Comparison of ENCODE assay signal across 9 mouse cellular contexts in genomic region chr2:153348100-153348831, GRCm38 (mm10). TPM values are rescaled to one million over a fixed set of nuclear protein-coding genes. Genes with fewer than 3 reads are reported as not detected.
DNase-seq lines count a peak whose midpoint lies in the region; ATAC-seq lines count a peak whose summit lies in the region.
"Had no signal": no experiment of that assay in that cellular context is flagged by ENCODE, and none has a peak within 500 bp of the region (broad histone marks: within the 10 kb centered on the region; RNA-seq: fewer than 3 reads in every experiment).

No protein-coding gene starts in this region.

- peaks cover 41% of the 10 kb centered on the region for H3K4me1 ChIP-seq in lung, embryonic 15.5 days
- H3K4me1 ChIP-seq in embryonic facial prominence, embryonic 15.5 days: peaks cover 34% of the 10 kb centered on the region
- peaks cover 33% of the 10 kb centered on the region for H3K4me1 ChIP-seq in limb, embryonic 12.5 days (replicated peaks)

- 53% methylated on average over 6 of the region's 6 CpGs for WGBS in lung, embryonic 15.5 days
- 39% methylated on average over 6 of the region's 6 CpGs for WGBS in embryonic facial prominence, embryonic 15.5 days
- 66% methylated on average over 6 of the region's 6 CpGs for WGBS in limb, embryonic 12.5 days

- H3K27me3 ChIP-seq in lung, embryonic 15.5 days: no peaks in the 10 kb centered on the region
- H3K27me3 ChIP-seq in embryonic facial prominence, embryonic 15.5 days: no peaks in the 10 kb centered on the region
- no peaks in the 10 kb centered on the region for H3K27me3 ChIP-seq in limb, embryonic 12.5 days
- no peaks in the 10 kb centered on the region for H3K27me3 ChIP-seq in splenic B cell, adult 2 months (ENCODE audit: control insufficient read depth, insufficient read depth, low read length, poor library complexity, severe bottlenecking)

- no peak overlapping the region for H3K27ac ChIP-seq in lung, embryonic 15.5 days
- H3K27ac ChIP-seq in embryonic facial prominence, embryonic 15.5 days (replicated peaks): peak overlapping the region; percentile 48; the same call in 1 of the 2 replicates
- H3K27ac ChIP-seq in limb, embryonic 12.5 days: 0 out of 2 replicates have a peak overlapping the region, but pooled peaks have one; percentile 24

- H3K36me3 ChIP-seq in lung, embryonic 15.5 days: peaks cover 12% of the 10 kb centered on the region
- peaks cover 5% of the 10 kb centered on the region for H3K36me3 ChIP-seq in embryonic facial prominence, embryonic 15.5 days
- H3K36me3 ChIP-seq in limb, embryonic 12.5 days: peaks cover 29% of the 10 kb centered on the region
- H3K36me3 ChIP-seq in splenic B cell, adult 2 months (ENCODE audit: control insufficient read depth, insufficient read depth, low read length, poor library complexity, severe bottlenecking): no peaks in the 10 kb centered on the region

- H3K4me2 ChIP-seq in lung, embryonic 15.5 days: peak overlapping the region; percentile 64
- peak overlapping the region; percentile 63 for H3K4me2 ChIP-seq in embryonic facial prominence, embryonic 15.5 days (replicated peaks)
- peak overlapping the region; percentile 78 for H3K4me2 ChIP-seq in limb, embryonic 12.5 days

- DNase-seq in lung, postnatal 4 days: no peak
- peak; percentile 22 for DNase-seq in splenic B cell, adult 2 months (ENCODE audit: low read depth, low spot score)
- no peak for DNase-seq in spleen, postnatal 4 days (ENCODE audit: low spot score in 2 of 2)
- DNase-seq in urinary bladder, postnatal 25 days (ENCODE audit: low spot score): no peak
- no peak for DNase-seq in thymus, postnatal 14 days
- DNase-seq: adrenal gland, postnatal 36 days had no signal

- no peak for ATAC-seq in lung, embryonic 15.5 days (ENCODE audit: borderline replicate concordance, extremely low read depth, low FRiP score, low TSS enrichment)
- ATAC-seq in embryonic facial prominence, embryonic 15.5 days (ENCODE audit: insufficient number of reproducible peaks, low FRiP score, low TSS enrichment, low read depth): no peak
- ATAC-seq in limb, embryonic 12.5 days (ENCODE audit: insufficient number of reproducible peaks, insufficient read depth, low FRiP score, low TSS enrichment, low read depth): no peak

- H3K4me3 ChIP-seq in lung, embryonic 15.5 days: peak overlapping the region; percentile 84
- H3K4me3 ChIP-seq in embryonic facial prominence, embryonic 15.5 days (replicated peaks): peak overlapping the region; percentile 83
- peak overlapping the region; percentile 80 for H3K4me3 ChIP-seq in limb, embryonic 12.5 days (replicated peaks)

- peak overlapping the region; percentile 96 for H3K9ac ChIP-seq in lung, embryonic 15.5 days
- no peak overlapping the region for H3K9ac ChIP-seq in embryonic facial prominence, embryonic 15.5 days
- H3K9ac ChIP-seq in limb, embryonic 12.5 days (replicated peaks): 0 out of 2 replicates have a peak overlapping the region, but pooled peaks have one; percentile 96

- H3K9me3 ChIP-seq in lung, embryonic 15.5 days: no peaks in the 10 kb centered on the region
- H3K9me3 ChIP-seq in embryonic facial prominence, embryonic 15.5 days (replicated peaks): no peaks in the 10 kb centered on the region
- no peaks in the 10 kb centered on the region for H3K9me3 ChIP-seq in limb, embryonic 12.5 days

RNA-seq across cellular contexts. Expression of gene Asxl1, which starts 2.6 kb away (rescaled TPM):
- polyA plus RNA-seq in lung, embryonic 15.5 days (2015; fragmentation: Nextera tagmentation; extraction: Ambion mirVana): 15.9 and 16.3 TPM in 2 replicates
- polyA plus RNA-seq in embryonic facial prominence, embryonic 15.5 days (2015; fragmentation: Nextera tagmentation; extraction: Ambion mirVana): 12.3 and 13.4 TPM in 2 replicates
- 18.9 and 26.8 TPM in 2 replicates for polyA plus RNA-seq in limb, embryonic 12.5 days (2016; fragmentation: Nextera tagmentation; extraction: Ambion mirVana)

RNA-seq across cellular contexts. Expression of gene Kif3b, which starts 57.1 kb away (rescaled TPM):
- 6.2 and 7.3 TPM in 2 replicates for polyA plus RNA-seq in lung, embryonic 15.5 days (2015; fragmentation: Nextera tagmentation; extraction: Ambion mirVana)
- polyA plus RNA-seq in embryonic facial prominence, embryonic 15.5 days (2015; fragmentation: Nextera tagmentation; extraction: Ambion mirVana): 7.5 and 9.0 TPM in 2 replicates
- 7.0 TPM in 2 replicates for polyA plus RNA-seq in limb, embryonic 12.5 days (2016; fragmentation: Nextera tagmentation; extraction: Ambion mirVana)
